Mouse (Mus musculus): Measurements from ENCODE around the gene Theg.

The Theg gene

DNA sequence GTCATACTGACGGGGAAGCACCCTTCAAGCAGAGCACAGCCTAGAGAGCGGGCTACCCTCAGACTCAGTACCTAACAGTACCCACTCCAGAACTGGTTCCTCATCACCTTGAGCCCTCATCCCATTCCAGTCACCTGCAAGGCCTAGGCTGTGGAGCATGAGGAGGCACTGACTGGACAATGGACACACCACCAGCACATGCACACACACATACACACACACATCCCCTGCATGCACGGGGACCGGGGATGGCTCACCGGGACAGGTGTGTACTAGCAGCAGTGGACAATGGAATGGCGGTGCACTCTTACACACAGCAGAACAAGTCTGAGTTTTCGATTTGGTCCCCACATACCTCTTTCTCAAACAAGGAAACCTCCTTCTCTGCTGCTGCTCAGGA lies 49.9 kb downstream of the Theg start:
- DNase-seq (ENCODE audit: low spot score in 2 of 2) = no peak

DNA sequence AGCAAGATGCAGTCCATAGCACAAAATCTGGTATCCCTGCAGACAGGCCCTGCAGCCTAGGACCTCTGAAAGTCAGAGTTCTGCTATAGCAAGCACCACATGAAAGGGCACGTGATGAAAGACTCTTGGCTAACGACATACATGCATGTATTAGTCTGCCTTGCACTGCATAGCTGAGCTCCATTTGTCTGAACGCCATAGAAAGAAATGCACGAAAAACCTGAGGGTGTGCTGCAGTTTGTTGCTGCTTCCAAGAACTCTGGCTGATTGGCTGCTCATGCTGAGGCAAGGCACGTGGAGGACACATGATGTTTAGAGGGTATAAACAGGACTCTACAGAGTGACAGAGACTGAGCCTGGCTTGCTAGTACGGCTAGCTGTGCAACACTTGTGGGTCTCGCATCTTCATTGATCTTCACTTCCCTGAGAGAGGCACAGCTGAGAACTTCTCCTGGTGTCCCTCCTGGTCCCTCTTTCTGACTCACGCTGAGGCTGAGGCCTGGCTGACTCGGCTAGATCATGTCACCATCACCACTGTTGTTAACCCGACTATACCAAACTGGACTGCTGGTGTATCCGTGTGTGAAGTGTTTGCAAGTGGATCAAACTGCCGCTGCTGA lies 50.6 kb downstream of the Theg start:
- no peak for DNase-seq (ENCODE audit: low spot score in 2 of 2)

DNA sequence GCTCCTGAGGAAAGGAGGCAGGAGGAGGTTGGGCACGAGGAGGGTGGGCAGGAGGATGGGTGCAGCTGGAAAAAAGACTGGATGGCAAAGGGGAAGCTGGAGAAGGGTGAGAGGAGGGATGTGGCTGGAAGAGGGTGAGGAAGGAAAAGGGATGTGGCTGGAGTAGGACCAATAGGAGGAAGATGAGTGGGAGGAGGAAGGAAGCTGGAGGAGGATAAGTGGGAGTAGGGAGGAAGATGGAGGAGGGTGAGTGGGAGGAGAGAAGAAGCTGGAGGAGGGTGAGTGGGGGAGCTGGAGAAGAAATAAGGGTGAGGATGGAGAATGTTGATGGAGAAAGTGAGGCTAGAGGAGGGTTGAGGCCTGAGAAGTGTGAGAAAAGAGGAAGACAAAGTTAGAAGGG lies 51.7 kb downstream of the Theg start:
- no peak for DNase-seq (ENCODE audit: low spot score in 2 of 2)

DNA sequence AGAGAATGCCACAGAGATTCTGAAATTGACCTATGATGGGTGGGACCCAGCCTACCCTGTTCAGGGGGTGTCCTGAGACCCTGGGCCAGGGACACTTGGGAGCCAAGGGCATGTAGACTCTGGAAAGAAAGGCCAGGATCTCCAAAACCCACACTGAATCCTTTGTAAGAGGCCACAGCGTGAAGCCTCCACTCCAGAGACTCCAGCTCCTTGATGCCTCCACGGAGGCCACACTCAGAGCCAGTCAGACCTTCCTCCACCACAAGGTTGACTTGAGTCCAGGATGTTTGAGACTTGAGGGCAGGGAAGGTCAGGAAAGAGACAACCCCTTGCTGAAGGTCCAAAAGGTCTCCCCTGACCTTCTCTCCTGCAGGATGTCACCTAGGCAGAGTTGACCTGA lies 52.7 kb downstream of the Theg start:
- no peak for DNase-seq (ENCODE audit: low spot score in 2 of 2)

DNA sequence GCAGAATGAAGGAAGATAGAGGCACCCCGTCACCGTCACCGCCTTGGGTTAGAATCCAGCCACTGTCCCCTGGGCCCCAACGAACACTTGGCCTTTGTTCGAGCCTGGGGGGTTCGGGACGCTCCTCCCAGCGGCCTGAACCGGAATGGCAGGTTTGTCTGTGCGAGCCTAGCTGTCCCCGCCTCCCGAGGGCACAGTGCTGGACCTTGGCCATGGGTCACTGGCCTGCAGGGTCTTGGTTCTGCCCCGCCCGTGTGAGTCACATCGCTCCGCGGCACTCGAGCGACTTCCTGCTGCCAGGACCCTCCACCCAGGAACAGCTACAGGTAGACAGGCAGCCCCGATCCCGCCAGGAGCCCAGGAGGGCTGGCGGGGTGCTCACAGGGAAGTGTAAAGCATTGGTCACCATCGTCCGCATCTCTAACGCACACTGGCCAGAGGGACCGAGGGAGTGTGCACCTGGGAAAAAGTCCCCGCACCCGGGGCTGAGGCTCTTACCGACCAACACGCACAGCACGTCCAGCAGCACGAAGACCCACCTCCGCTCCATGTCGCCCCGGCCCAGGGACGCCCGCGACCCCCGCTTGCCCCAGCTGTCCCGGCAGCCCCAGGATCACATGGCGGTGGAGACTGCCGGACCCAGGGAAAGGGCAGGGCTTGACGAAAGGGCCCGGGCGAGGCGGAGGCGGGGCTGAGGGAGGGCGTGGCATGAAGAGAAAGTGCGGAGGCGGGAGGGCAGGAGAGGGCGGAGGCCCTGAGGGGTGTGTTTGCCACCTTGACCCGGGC lies 53.8 kb downstream of the Theg start, which contains the start of gene Plpp2:
Plpp2 (minus strand) TSS at position 671 of the 786 bp plus-strand sequence.
- DNase-seq (ENCODE audit: low spot score in 2 of 2) = peak in 1 of 2 experiments; percentile 55

DNA sequence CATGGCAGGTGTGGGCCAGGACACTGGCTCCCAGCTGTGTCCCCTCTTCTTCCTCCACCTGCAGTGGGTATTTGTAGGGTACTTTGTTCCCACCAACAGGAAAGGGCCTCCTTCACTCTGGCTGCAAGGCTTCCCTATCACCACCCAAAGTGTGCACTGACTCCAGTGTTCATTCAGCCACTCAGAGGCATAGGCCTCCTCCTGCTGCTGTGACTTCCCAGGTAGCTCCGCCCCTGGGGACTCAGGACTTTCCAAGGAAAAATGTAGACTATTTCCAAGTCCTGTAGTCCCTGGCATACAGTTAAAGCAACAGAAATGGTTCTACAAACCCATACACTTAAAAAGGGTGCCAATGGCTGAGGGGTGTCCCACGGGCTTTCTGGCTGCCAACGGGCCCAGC lies 54.5 kb downstream of the Theg start:
- no peak for DNase-seq (ENCODE audit: low spot score in 2 of 2)

DNA sequence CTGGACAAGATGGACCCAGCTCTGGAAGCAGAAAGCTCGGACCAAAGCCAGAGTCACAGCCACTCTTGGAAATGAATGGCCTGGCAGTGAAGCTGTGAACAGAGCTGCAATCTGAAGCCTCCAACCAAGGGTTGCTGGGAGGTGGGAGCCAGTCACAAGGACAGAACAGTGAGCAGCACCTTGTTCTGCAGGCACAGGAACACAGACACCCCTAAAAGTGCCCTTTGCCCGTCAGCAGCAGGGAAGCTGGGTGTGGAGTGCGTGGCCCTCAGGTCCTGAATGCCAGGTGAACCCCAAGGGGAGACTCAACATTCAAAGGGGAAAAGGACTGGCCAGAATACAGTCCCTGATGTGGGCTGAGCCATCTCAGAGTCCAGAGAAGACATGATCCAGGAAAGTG lies 55.5 kb downstream of the Theg start:
- DNase-seq (ENCODE audit: low spot score in 2 of 2) = no peak

DNA sequence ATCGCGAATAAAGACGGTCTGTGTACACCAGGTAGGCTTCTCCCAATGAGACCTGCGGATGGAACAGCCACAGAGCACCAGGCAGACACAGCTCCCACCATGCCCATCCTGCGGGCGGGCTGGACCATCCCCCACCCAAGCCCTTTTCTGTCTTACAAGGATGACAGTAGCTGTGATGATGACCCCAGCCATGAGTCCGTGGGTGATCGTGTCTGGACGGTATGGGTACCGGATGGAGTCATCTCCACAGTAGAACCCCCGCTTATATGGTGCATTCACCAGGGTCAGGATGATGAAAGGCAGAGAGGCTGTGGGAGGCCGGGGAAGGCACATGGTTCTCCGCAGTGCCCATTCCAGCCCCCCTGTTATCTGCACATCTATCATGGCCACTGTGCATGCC lies 56.4 kb downstream of the Theg start:
- DNase-seq (ENCODE audit: low spot score in 2 of 2) = no peak

DNA sequence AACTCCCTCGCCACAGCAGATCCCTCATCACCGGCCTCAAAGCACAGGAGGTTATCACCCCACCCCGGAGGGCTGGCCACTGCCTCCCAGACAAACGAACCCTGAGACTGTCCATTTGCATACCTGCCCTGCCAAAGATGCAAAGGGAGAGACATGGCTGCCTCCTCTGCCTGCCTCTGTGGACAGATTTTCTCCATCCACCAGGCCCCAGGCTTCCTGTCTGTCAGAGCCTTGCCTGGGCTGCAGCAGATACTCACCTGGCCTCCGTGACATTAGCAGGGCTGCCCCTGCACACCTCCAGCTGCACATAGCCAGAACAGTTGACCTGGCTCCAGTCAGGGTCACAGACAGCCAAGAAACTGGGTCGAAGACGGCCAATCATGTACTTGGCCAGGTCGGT lies 56.9 kb downstream of the Theg start:
- no peak for DNase-seq (ENCODE audit: low spot score in 2 of 2)

DNA sequence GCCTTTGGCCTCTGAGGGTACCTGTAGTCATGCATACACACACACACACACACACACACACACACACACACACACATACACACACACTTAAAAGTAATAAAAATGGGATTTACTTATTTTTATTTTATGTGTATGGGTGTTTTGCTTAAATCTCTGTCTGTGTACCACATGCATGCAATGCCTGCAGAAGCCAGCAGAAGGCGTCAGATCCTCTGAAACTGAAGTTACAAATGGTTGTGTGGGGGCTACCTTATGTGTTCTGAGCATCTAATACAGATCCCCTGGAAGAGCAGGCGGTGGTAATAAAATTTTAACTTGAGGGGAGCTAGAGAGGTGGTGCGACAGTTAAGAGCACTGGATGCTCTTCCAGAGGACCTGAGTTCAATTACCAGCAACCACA lies 59.0 kb downstream of the Theg start:
- DNase-seq (ENCODE audit: low spot score in 2 of 2) = no peak

DNA sequence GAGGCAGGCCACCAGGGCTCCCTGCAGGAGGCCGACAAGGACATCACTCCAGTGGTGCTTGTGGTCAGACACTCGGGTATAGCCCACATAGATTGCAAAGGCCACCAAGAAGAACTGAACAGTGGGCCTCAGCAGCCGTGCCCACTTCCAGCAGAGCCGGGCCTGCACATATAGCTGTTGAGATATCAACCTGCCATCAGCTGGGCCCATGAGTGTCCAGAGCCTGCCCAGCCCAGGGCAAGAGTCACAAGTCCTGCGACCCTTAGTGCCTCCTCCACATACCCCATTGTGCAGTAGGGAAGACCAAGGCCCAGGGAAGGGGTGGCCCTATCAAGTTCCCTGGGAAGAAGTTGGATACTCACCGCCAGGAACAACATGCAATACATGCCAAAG lies 59.7 kb downstream of the Theg start:
- no peak for DNase-seq (ENCODE audit: low spot score in 2 of 2)

DNA sequence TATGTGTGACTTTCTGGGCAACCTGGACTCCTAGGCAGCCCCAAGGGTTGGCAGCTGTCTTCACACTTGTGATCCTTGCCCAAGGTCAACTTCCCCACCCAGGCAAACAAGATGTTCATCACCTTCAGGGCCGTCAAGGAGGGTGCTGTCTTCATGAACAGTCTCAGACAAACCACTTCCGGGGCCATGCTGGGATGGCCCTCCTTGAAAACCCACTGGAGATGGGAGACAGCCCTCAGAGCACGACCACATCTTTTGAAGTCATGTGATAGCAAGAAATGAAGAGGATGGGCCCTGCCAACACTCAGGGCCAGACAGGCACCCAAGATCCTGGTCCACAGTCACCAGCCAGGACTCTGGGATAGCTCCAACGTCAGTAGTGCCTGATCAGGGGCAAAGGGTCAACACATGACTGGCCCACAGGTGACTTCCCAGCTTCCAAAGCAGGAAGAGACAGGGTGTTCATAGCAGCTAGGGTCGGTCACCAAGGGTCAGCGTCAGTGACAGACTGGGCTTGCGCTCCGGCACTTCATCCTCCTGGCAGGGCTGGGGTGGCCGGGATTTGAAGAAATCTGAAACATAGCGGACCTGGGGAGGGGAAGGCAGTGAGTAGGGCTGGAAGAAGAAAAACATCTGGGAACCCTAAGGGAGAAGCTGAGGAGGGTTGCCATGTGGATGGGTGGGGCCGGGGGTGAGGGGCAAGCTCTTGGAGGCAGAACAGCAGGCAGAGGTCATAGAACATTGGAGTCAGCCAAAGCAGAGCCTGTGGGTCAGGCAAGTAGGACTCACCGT lies 60.3 kb downstream of the Theg start:
- no peak for DNase-seq (ENCODE audit: low spot score in 2 of 2)

Measured in left cerebral cortex, adult 9 months (tissue).